ENCODE assay signal across 14 mouse cellular contexts in the genomic region with DNA sequence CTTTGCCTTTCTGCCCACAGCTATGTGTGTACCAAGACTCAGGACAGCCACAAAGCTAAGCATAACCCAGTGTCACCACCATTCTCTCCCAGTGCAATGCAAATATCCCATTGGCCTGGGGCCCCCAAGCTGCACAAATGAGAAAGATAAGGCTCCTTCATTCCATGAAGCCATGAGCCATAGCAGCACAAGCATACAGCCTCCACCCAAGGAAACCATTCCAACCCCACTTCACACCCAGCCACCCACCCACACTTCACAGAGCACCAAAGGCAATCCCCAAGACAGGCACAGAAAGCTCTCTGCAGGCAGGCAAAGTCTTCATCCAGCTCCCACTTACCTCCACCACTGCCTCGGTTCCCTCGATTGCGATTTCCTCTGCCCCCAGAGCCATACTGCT. TPM values are rescaled to one million over a fixed set of nuclear protein-coding genes. Genes with fewer than 3 reads are reported as not detected.
DNase-seq lines count a peak whose midpoint lies in the region; ATAC-seq lines count a peak whose summit lies in the region.
"Had no signal": no experiment of that assay in that cellular context is flagged by ENCODE, and none has a peak within 500 bp of the region (broad histone marks: within the 10 kb centered on the region; RNA-seq: fewer than 3 reads in every experiment).

No protein-coding gene starts in this region.

- peak overlapping the region; percentile 6; the same call in 1 of the 2 replicates for H3K9ac ChIP-seq in intestine, embryonic 16.5 days (ENCODE audit: low read depth, low read length)
- H3K9ac ChIP-seq in intestine, embryonic 15.5 days, result no peak overlapping the region
- H3K9ac ChIP-seq in midbrain, embryonic 12.5 days (replicated peaks), result 0 out of 2 replicates have a peak overlapping the region, but pooled peaks have one; percentile 17
- no peak overlapping the region for H3K9ac ChIP-seq in midbrain, embryonic 14.5 days (replicated peaks; ENCODE audit: low read length)
- H3K9ac ChIP-seq in limb, embryonic 13.5 days, result peak overlapping the region; percentile 35; the same call in 1 of the 2 replicates
- H3K9ac ChIP-seq in hindbrain, embryonic 14.5 days, result no peak overlapping the region

- ATAC-seq in intestine, embryonic 16.5 days, result no peak
- no peak for ATAC-seq in intestine, embryonic 15.5 days
- ATAC-seq in midbrain, embryonic 12.5 days (ENCODE audit: low FRiP score, low read depth), result no peak
- no peak for ATAC-seq in midbrain, embryonic 14.5 days (ENCODE audit: low FRiP score, low TSS enrichment)
- ATAC-seq in limb, embryonic 13.5 days (ENCODE audit: low FRiP score, low read depth), result no peak
- no peak for ATAC-seq in hindbrain, embryonic 14.5 days (ENCODE audit: low FRiP score)
- ATAC-seq: hindbrain, embryonic 16.5 days had no signal

- 89% methylated on average over 3 of the region's 3 CpGs for WGBS in intestine, embryonic 16.5 days
- 93% methylated on average over 3 of the region's 3 CpGs for WGBS in intestine, embryonic 15.5 days
- 93% methylated on average over 3 of the region's 3 CpGs for WGBS in midbrain, embryonic 12.5 days
- WGBS in midbrain, embryonic 14.5 days, result 86% methylated on average over 3 of the region's 3 CpGs
- WGBS in limb, embryonic 13.5 days, result 93% methylated on average over 3 of the region's 3 CpGs
- WGBS in hindbrain, embryonic 14.5 days, result 94% methylated on average over 3 of the region's 3 CpGs

- H3K4me3 ChIP-seq in intestine, embryonic 16.5 days (ENCODE audit: low read length), result no peak overlapping the region
- no peak overlapping the region for H3K4me3 ChIP-seq in intestine, embryonic 15.5 days (replicated peaks)
- H3K4me3 ChIP-seq in midbrain, embryonic 12.5 days, result peak overlapping the region; percentile 3; the same call in 1 of the 2 replicates
- H3K4me3 ChIP-seq in midbrain, embryonic 14.5 days (replicated peaks; ENCODE audit: low read depth, low read length), result no peak overlapping the region
- no peak overlapping the region; the same call in 1 of the 2 replicates for H3K4me3 ChIP-seq in limb, embryonic 13.5 days
- H3K4me3 ChIP-seq in hindbrain, embryonic 14.5 days (replicated peaks; ENCODE audit: low read length), result no peak overlapping the region

- H3K27me3 ChIP-seq in intestine, embryonic 16.5 days (replicated peaks; ENCODE audit: control insufficient read depth, insufficient read depth, low read length), result no peaks in the 10 kb centered on the region
- no peaks in the 10 kb centered on the region for H3K27me3 ChIP-seq in intestine, embryonic 15.5 days (replicated peaks)
- H3K27me3 ChIP-seq in midbrain, embryonic 12.5 days, result no peaks in the 10 kb centered on the region
- no peaks in the 10 kb centered on the region for H3K27me3 ChIP-seq in midbrain, embryonic 14.5 days (ENCODE audit: control insufficient read depth, insufficient read depth, low read length)
- no peaks in the 10 kb centered on the region for H3K27me3 ChIP-seq in limb, embryonic 13.5 days
- no peaks in the 10 kb centered on the region for H3K27me3 ChIP-seq in hindbrain, embryonic 14.5 days (ENCODE audit: control insufficient read depth, insufficient read depth, low read length)

- no peaks in the 10 kb centered on the region for H3K9me3 ChIP-seq in intestine, embryonic 16.5 days (ENCODE audit: control insufficient read depth, low read length)
- no peaks in the 10 kb centered on the region for H3K9me3 ChIP-seq in intestine, embryonic 15.5 days
- no peaks in the 10 kb centered on the region for H3K9me3 ChIP-seq in midbrain, embryonic 12.5 days
- H3K9me3 ChIP-seq in midbrain, embryonic 14.5 days (ENCODE audit: control insufficient read depth, low read length), result no peaks in the 10 kb centered on the region
- H3K9me3 ChIP-seq in limb, embryonic 13.5 days, result no peaks in the 10 kb centered on the region
- H3K9me3 ChIP-seq in hindbrain, embryonic 14.5 days (ENCODE audit: control insufficient read depth, low read length), result no peaks in the 10 kb centered on the region

- H3K27ac ChIP-seq in intestine, embryonic 16.5 days (ENCODE audit: low read length), result no peak overlapping the region
- no peak overlapping the region for H3K27ac ChIP-seq in intestine, embryonic 15.5 days
- H3K27ac ChIP-seq in midbrain, embryonic 12.5 days (replicated peaks), result no peak overlapping the region
- no peak overlapping the region for H3K27ac ChIP-seq in midbrain, embryonic 14.5 days (replicated peaks; ENCODE audit: low read depth, low read length)
- H3K27ac ChIP-seq in limb, embryonic 13.5 days, result no peak overlapping the region
- H3K27ac ChIP-seq in hindbrain, embryonic 14.5 days, result no peak overlapping the region
- H3K27ac ChIP-seq: kidney, postnatal 0 days; macrophage had no signal

- H3K4me1 ChIP-seq in intestine, embryonic 16.5 days (ENCODE audit: control insufficient read depth, insufficient read depth, low read length), result peaks cover 29% of the 10 kb centered on the region
- H3K4me1 ChIP-seq in intestine, embryonic 15.5 days (replicated peaks), result peaks cover 18% of the 10 kb centered on the region
- peaks cover 37% of the 10 kb centered on the region for H3K4me1 ChIP-seq in midbrain, embryonic 12.5 days
- peaks cover 15% of the 10 kb centered on the region for H3K4me1 ChIP-seq in midbrain, embryonic 14.5 days (ENCODE audit: control insufficient read depth, insufficient read depth, low read length)
- peaks cover 46% of the 10 kb centered on the region for H3K4me1 ChIP-seq in limb, embryonic 13.5 days
- H3K4me1 ChIP-seq in hindbrain, embryonic 14.5 days (replicated peaks; ENCODE audit: control insufficient read depth, insufficient read depth, low read length), result peaks cover 22% of the 10 kb centered on the region

- H3K4me2 ChIP-seq in intestine, embryonic 16.5 days (ENCODE audit: low read depth, low read length), result no peak overlapping the region
- H3K4me2 ChIP-seq in intestine, embryonic 15.5 days (replicated peaks), result no peak overlapping the region
- H3K4me2 ChIP-seq in midbrain, embryonic 12.5 days (replicated peaks), result no peak overlapping the region
- H3K4me2 ChIP-seq in midbrain, embryonic 14.5 days (ENCODE audit: low read length), result no peak overlapping the region
- 0 out of 2 replicates have a peak overlapping the region, but pooled peaks have one; percentile 16 for H3K4me2 ChIP-seq in limb, embryonic 13.5 days (replicated peaks)
- no peak overlapping the region for H3K4me2 ChIP-seq in hindbrain, embryonic 14.5 days (replicated peaks)

- DNase-seq in midbrain, embryonic 14.5 days, result no peak
- peak; percentile 57 for DNase-seq in brain, adult 2 months (ENCODE audit: low read depth, low spot score)
- no peak for DNase-seq in hindbrain, embryonic 14.5 days (ENCODE audit: low spot score)
- DNase-seq: adrenal gland, adult 2 months; cerebellum, adult 9-10 months; gastrocnemius, postnatal 10 days; right cerebral cortex, postnatal 4 days had no signal

- peaks cover 41% of the 10 kb centered on the region for H3K36me3 ChIP-seq in intestine, embryonic 16.5 days (ENCODE audit: control insufficient read depth, insufficient read depth, low read length)
- peaks cover 67% of the 10 kb centered on the region for H3K36me3 ChIP-seq in intestine, embryonic 15.5 days
- peaks cover 82% of the 10 kb centered on the region for H3K36me3 ChIP-seq in midbrain, embryonic 12.5 days
- peaks cover 76% of the 10 kb centered on the region for H3K36me3 ChIP-seq in midbrain, embryonic 14.5 days (ENCODE audit: control insufficient read depth, insufficient read depth, low read length)
- H3K36me3 ChIP-seq in limb, embryonic 13.5 days, result peaks cover 85% of the 10 kb centered on the region
- peaks cover 82% of the 10 kb centered on the region for H3K36me3 ChIP-seq in hindbrain, embryonic 14.5 days (replicated peaks; ENCODE audit: control insufficient read depth, insufficient read depth)

RNA-seq across cellular contexts. Expression of gene Hnrnpab, which starts 4.4 kb away (rescaled TPM):
- polyA plus RNA-seq in intestine, embryonic 16.5 days (2015; fragmentation: Nextera tagmentation; extraction: Ambion mirVana), result 261 and 264 TPM in 2 replicates
- polyA plus RNA-seq in intestine, embryonic 15.5 days (2015; fragmentation: Nextera tagmentation; extraction: Ambion mirVana), result 381 and 414 TPM in 2 replicates
- 771 and 878 TPM in 2 replicates for polyA plus RNA-seq in midbrain, embryonic 12.5 days (2016; fragmentation: Nextera tagmentation; extraction: Ambion mirVana)
- polyA plus RNA-seq in midbrain, embryonic 14.5 days (2014; fragmentation: Nextera tagmentation; extraction: Ambion mirVana), result 489 and 530 TPM in 2 replicates
- 415 TPM in 2 replicates for polyA plus RNA-seq in limb, embryonic 13.5 days (2015; fragmentation: Nextera tagmentation; extraction: Ambion mirVana)
- 399 and 421 TPM in 2 replicates for polyA plus RNA-seq in hindbrain, embryonic 14.5 days (2014; fragmentation: Nextera tagmentation; extraction: Ambion mirVana)

RNA-seq across cellular contexts. Expression of gene Nhp2, which starts 17.3 kb away (rescaled TPM):
- polyA plus RNA-seq in intestine, embryonic 16.5 days (2015; fragmentation: Nextera tagmentation; extraction: Ambion mirVana), result 150 and 175 TPM in 2 replicates
- 172 and 184 TPM in 2 replicates for polyA plus RNA-seq in intestine, embryonic 15.5 days (2015; fragmentation: Nextera tagmentation; extraction: Ambion mirVana)
- polyA plus RNA-seq in midbrain, embryonic 12.5 days (2016; fragmentation: Nextera tagmentation; extraction: Ambion mirVana), result 118 and 128 TPM in 2 replicates
- 107 and 115 TPM in 2 replicates for polyA plus RNA-seq in midbrain, embryonic 14.5 days (2014; fragmentation: Nextera tagmentation; extraction: Ambion mirVana)
- polyA plus RNA-seq in limb, embryonic 13.5 days (2015; fragmentation: Nextera tagmentation; extraction: Ambion mirVana), result 129 and 141 TPM in 2 replicates
- polyA plus RNA-seq in hindbrain, embryonic 14.5 days (2014; fragmentation: Nextera tagmentation; extraction: Ambion mirVana), result 103 and 118 TPM in 2 replicates

RNA-seq across cellular contexts. Expression of gene Phykpl, which starts 17.7 kb away (rescaled TPM):
- 20.5 and 20.9 TPM in 2 replicates for polyA plus RNA-seq in intestine, embryonic 16.5 days (2015; fragmentation: Nextera tagmentation; extraction: Ambion mirVana)
- polyA plus RNA-seq in intestine, embryonic 15.5 days (2015; fragmentation: Nextera tagmentation; extraction: Ambion mirVana), result 18.5 and 21.1 TPM in 2 replicates
- polyA plus RNA-seq in midbrain, embryonic 12.5 days (2016; fragmentation: Nextera tagmentation; extraction: Ambion mirVana), result 16.5 and 17.7 TPM in 2 replicates
- polyA plus RNA-seq in midbrain, embryonic 14.5 days (2014; fragmentation: Nextera tagmentation; extraction: Ambion mirVana), result 8.7 and 12.5 TPM in 2 replicates
- 16.7 and 17.1 TPM in 2 replicates for polyA plus RNA-seq in limb, embryonic 13.5 days (2015; fragmentation: Nextera tagmentation; extraction: Ambion mirVana)
- polyA plus RNA-seq in hindbrain, embryonic 14.5 days (2014; fragmentation: Nextera tagmentation; extraction: Ambion mirVana), result 7.5 and 9.8 TPM in 2 replicates

RNA-seq across cellular contexts. Expression of gene Rmnd5b, which starts 33.4 kb away (rescaled TPM):
- 42.0 and 44.4 TPM in 2 replicates for polyA plus RNA-seq in intestine, embryonic 16.5 days (2015; fragmentation: Nextera tagmentation; extraction: Ambion mirVana)
- 38.2 and 42.6 TPM in 2 replicates for polyA plus RNA-seq in intestine, embryonic 15.5 days (2015; fragmentation: Nextera tagmentation; extraction: Ambion mirVana)
- 44.3 and 46.8 TPM in 2 replicates for polyA plus RNA-seq in midbrain, embryonic 12.5 days (2016; fragmentation: Nextera tagmentation; extraction: Ambion mirVana)
- polyA plus RNA-seq in midbrain, embryonic 14.5 days (2014; fragmentation: Nextera tagmentation; extraction: Ambion mirVana), result 79.2 and 87.7 TPM in 2 replicates
- 51.8 and 56.1 TPM in 2 replicates for polyA plus RNA-seq in limb, embryonic 13.5 days (2015; fragmentation: Nextera tagmentation; extraction: Ambion mirVana)
- polyA plus RNA-seq in hindbrain, embryonic 14.5 days (2014; fragmentation: Nextera tagmentation; extraction: Ambion mirVana), result 77.7 and 78.4 TPM in 2 replicates

RNA-seq across cellular contexts. Expression of gene N4bp3, which starts 48.4 kb away (rescaled TPM):
- polyA plus RNA-seq in intestine, embryonic 16.5 days (2015; fragmentation: Nextera tagmentation; extraction: Ambion mirVana), result 16.1 and 17.0 TPM in 2 replicates
- 17.6 and 18.1 TPM in 2 replicates for polyA plus RNA-seq in intestine, embryonic 15.5 days (2015; fragmentation: Nextera tagmentation; extraction: Ambion mirVana)
- 10.7 and 11.8 TPM in 2 replicates for polyA plus RNA-seq in midbrain, embryonic 12.5 days (2016; fragmentation: Nextera tagmentation; extraction: Ambion mirVana)
- polyA plus RNA-seq in midbrain, embryonic 14.5 days (2014; fragmentation: Nextera tagmentation; extraction: Ambion mirVana), result 11.6 and 15.2 TPM in 2 replicates
- polyA plus RNA-seq in limb, embryonic 13.5 days (2015; fragmentation: Nextera tagmentation; extraction: Ambion mirVana), result 31.1 and 32.4 TPM in 2 replicates
- polyA plus RNA-seq in hindbrain, embryonic 14.5 days (2014; fragmentation: Nextera tagmentation; extraction: Ambion mirVana), result 19.9 and 22.4 TPM in 2 replicates

Comparison
In these comparisons a context has a peak if more than half of its experiments do, and no peak if none do; other contexts are left out.
1. H3K9ac ChIP-seq: peak in intestine, embryonic 16.5 days (single experiment), midbrain, embryonic 12.5 days (single experiment) and limb, embryonic 13.5 days (single experiment); none in intestine, embryonic 15.5 days (single experiment), midbrain, embryonic 14.5 days (single experiment) and hindbrain, embryonic 14.5 days (single experiment).